ENCODE assay signal across 8 mouse cellular contexts in genomic region chr5:137030416-137030810, GRCm38 (mm10). TPM values are rescaled to one million over a fixed set of nuclear protein-coding genes. Genes with fewer than 3 reads are reported as not detected.
DNase-seq lines count a peak whose midpoint lies in the region; ATAC-seq and TF ChIP-seq lines count a peak whose summit lies in the region.

No protein-coding gene starts in this region.

- no peak overlapping the region for H3K4me3 ChIP-seq in lung, postnatal 0 days (ENCODE audit: low read depth, low read length)
- H3K4me3 ChIP-seq in lung, adult 2 months (replicated peaks; ENCODE audit: extremely low read depth, low read depth, low read length): no peak overlapping the region
- peak overlapping the region; percentile 57 for H3K4me3 ChIP-seq in hindbrain, embryonic 10.5 days
- H3K4me3 ChIP-seq in limb, embryonic 14.5 days (replicated peaks; ENCODE audit: low read length): peak overlapping the region; percentile 32; the same call in 1 of the 2 replicates

- no peak; the same call in 1 of the 2 replicates for TF ChIP-seq CTCF in lung, postnatal 0 days (IDR thresholded peaks at IDR 0.05)
- TF ChIP-seq CTCF in lung, adult 2 months (IDR thresholded peaks at IDR 0.05; ENCODE audit: insufficient read depth, low read length): no peak

- WGBS in lung, postnatal 0 days: 15% methylated on average over 22 of the region's 22 CpGs
- 13% methylated on average over 22 of the region's 22 CpGs for WGBS in lung, adult 2 months
- WGBS in hindbrain, embryonic 10.5 days: 10% methylated on average over 22 of the region's 22 CpGs
- WGBS in limb, embryonic 14.5 days: 13% methylated on average over 22 of the region's 22 CpGs

- no peak for DNase-seq in lung, postnatal 0 days (ENCODE audit: low spot score)
- DNase-seq in lung, adult 2 months: no peak
- DNase-seq in hindbrain, embryonic 10.5 days (ENCODE audit: low spot score): no peak
- no peak for DNase-seq in limb, embryonic 14.5 days (ENCODE audit: low spot score)
- DNase-seq in right cerebral cortex, postnatal 4 days: peak; percentile 42
- DNase-seq in gastrocnemius, adult 8-10 months (ENCODE audit: low spot score in 2 of 2): no peak
- no peak for DNase-seq in urinary bladder, postnatal 10 days (ENCODE audit: low spot score)
- no peak for DNase-seq in spleen, postnatal 14 days (ENCODE audit: low spot score in 2 of 2)

- H3K4me2 ChIP-seq in lung, postnatal 0 days (replicated peaks; ENCODE audit: low read depth, low read length): peak overlapping the region; percentile 40; the same call in 1 of the 2 replicates
- peak overlapping the region; percentile 34 for H3K4me2 ChIP-seq in limb, embryonic 14.5 days (replicated peaks; ENCODE audit: low read depth, low read length, severe bottlenecking)

- ATAC-seq in lung, postnatal 0 days: no peak
- ATAC-seq in limb, embryonic 14.5 days (ENCODE audit: low FRiP score, low read depth): no peak

- no peak overlapping the region for H3K27ac ChIP-seq in lung, postnatal 0 days (ENCODE audit: low read length)
- no peak overlapping the region for H3K27ac ChIP-seq in hindbrain, embryonic 10.5 days
- H3K27ac ChIP-seq in limb, embryonic 14.5 days (replicated peaks; ENCODE audit: low read depth, low read length): no peak overlapping the region

- no peaks in the 10 kb centered on the region for H3K9me3 ChIP-seq in lung, postnatal 0 days (ENCODE audit: low read length)
- no peaks in the 10 kb centered on the region for H3K9me3 ChIP-seq in hindbrain, embryonic 10.5 days
- no peaks in the 10 kb centered on the region for H3K9me3 ChIP-seq in limb, embryonic 14.5 days (ENCODE audit: control insufficient read depth, low read length)

- no peak overlapping the region for H3K9ac ChIP-seq in lung, postnatal 0 days (replicated peaks; ENCODE audit: low read depth)
- H3K9ac ChIP-seq in limb, embryonic 14.5 days (ENCODE audit: low read depth, low read length, severe bottlenecking): no peak overlapping the region

- TF ChIP-seq POLR2A in lung, adult 2 months (IDR thresholded peaks at IDR 0.05; ENCODE audit: borderline replicate concordance, extremely low read depth, low read depth, low read length): no peak
- no peak for TF ChIP-seq POLR2A in limb, embryonic 14.5 days (IDR thresholded peaks at IDR 0.05; ENCODE audit: borderline replicate concordance, extremely low read depth, insufficient read depth, insufficient read length)

- peaks cover 10% of the 10 kb centered on the region for H3K4me1 ChIP-seq in lung, postnatal 0 days (ENCODE audit: insufficient read depth, low read depth, low read length)
- peaks cover 13% of the 10 kb centered on the region for H3K4me1 ChIP-seq in lung, adult 2 months (ENCODE audit: control insufficient read depth, insufficient read depth, low read length)
- H3K4me1 ChIP-seq in hindbrain, embryonic 10.5 days (replicated peaks): peaks cover 50% of the 10 kb centered on the region
- H3K4me1 ChIP-seq in limb, embryonic 14.5 days (ENCODE audit: control insufficient read depth, insufficient read depth, low read length): peaks cover 21% of the 10 kb centered on the region

- peaks cover 42% of the 10 kb centered on the region for H3K27me3 ChIP-seq in lung, postnatal 0 days (replicated peaks; ENCODE audit: insufficient read depth, low read length)
- peaks cover 94% of the 10 kb centered on the region for H3K27me3 ChIP-seq in hindbrain, embryonic 10.5 days (ENCODE audit: insufficient read depth, poor library complexity, severe bottlenecking)
- H3K27me3 ChIP-seq in limb, embryonic 14.5 days (ENCODE audit: control insufficient read depth, insufficient read depth, low read length): peaks cover 73% of the 10 kb centered on the region

- TF ChIP-seq EP300 in lung, postnatal 0 days (IDR thresholded peaks at IDR 0.05): no peak

- no peaks in the 10 kb centered on the region for H3K36me3 ChIP-seq in lung, postnatal 0 days (ENCODE audit: insufficient read depth, low read length)
- H3K36me3 ChIP-seq in hindbrain, embryonic 10.5 days: peaks cover 5% of the 10 kb centered on the region
- 0 out of 2 replicates have a peak, but pooled peaks cover 3% of the 10 kb centered on the region for H3K36me3 ChIP-seq in limb, embryonic 14.5 days (ENCODE audit: control insufficient read depth, insufficient read depth, low read length)

RNA-seq across cellular contexts. Expression of gene Vgf, which starts 4.2 kb away (rescaled TPM):
- 0.12 and 0.19 TPM in 2 replicates for polyA plus RNA-seq in lung, postnatal 0 days (2015; fragmentation: Nextera tagmentation; extraction: Ambion mirVana)
- 0.03 TPM in 1 of 2 replicates, not detected in the other for polyA plus RNA-seq in lung, adult 2 months (2012; rRNA removed)
- 0.82 and 0.94 TPM in 2 replicates for polyA plus RNA-seq in hindbrain, embryonic 10.5 days (2016; fragmentation: Nextera tagmentation; extraction: Ambion mirVana)
- 0.08 and 0.21 TPM in 2 replicates for polyA plus RNA-seq in limb, embryonic 14.5 days (2012; rRNA removed)
- 0.11 TPM in 1 of 2 replicates, not detected in the other for polyA plus RNA-seq in limb, embryonic 14.5 days (2014; fragmentation: Nextera tagmentation; extraction: Ambion mirVana)
- not detected for total RNA-seq in gastrocnemius, adult 8-10 months (2022)

RNA-seq across cellular contexts. Expression of gene Ap1s1, which starts 15.5 kb away (rescaled TPM):
- 112 and 125 TPM in 2 replicates for polyA plus RNA-seq in lung, postnatal 0 days (2015; fragmentation: Nextera tagmentation; extraction: Ambion mirVana)
- 29.0 and 32.0 TPM in 2 replicates for polyA plus RNA-seq in lung, adult 2 months (2012; rRNA removed)
- polyA plus RNA-seq in hindbrain, embryonic 10.5 days (2016; fragmentation: Nextera tagmentation; extraction: Ambion mirVana): 200 and 232 TPM in 2 replicates
- 98.3 and 112 TPM in 2 replicates for polyA plus RNA-seq in limb, embryonic 14.5 days (2012; rRNA removed)
- 144 and 146 TPM in 2 replicates for polyA plus RNA-seq in limb, embryonic 14.5 days (2014; fragmentation: Nextera tagmentation; extraction: Ambion mirVana)
- 10 to 100 TPM; 15.4 to 22.0 (median 17.8) TPM for total RNA-seq in gastrocnemius, adult 8-10 months (2022)

RNA-seq across cellular contexts. Expression of gene Serpine1, which starts 41.7 kb away (rescaled TPM):
- polyA plus RNA-seq in lung, postnatal 0 days (2015; fragmentation: Nextera tagmentation; extraction: Ambion mirVana): 0.88 and 1.1 TPM in 2 replicates
- polyA plus RNA-seq in lung, adult 2 months (2012; rRNA removed): 19.8 and 22.0 TPM in 2 replicates
- polyA plus RNA-seq in hindbrain, embryonic 10.5 days (2016; fragmentation: Nextera tagmentation; extraction: Ambion mirVana): not detected in 2 replicates
- polyA plus RNA-seq in limb, embryonic 14.5 days (2012; rRNA removed): 3.9 and 4.5 TPM in 2 replicates
- polyA plus RNA-seq in limb, embryonic 14.5 days (2014; fragmentation: Nextera tagmentation; extraction: Ambion mirVana): 0.40 and 0.48 TPM in 2 replicates
- 1 to 10 TPM; 1.8 to 7.5 (median 6.2) TPM for total RNA-seq in gastrocnemius, adult 8-10 months (2022)

RNA-seq across cellular contexts. Expression of gene Znhit1, which starts 42.6 kb away (rescaled TPM):
- 80.8 and 83.9 TPM in 2 replicates for polyA plus RNA-seq in lung, postnatal 0 days (2015; fragmentation: Nextera tagmentation; extraction: Ambion mirVana)
- 70.3 and 82.0 TPM in 2 replicates for polyA plus RNA-seq in lung, adult 2 months (2012; rRNA removed)
- 108 and 113 TPM in 2 replicates for polyA plus RNA-seq in hindbrain, embryonic 10.5 days (2016; fragmentation: Nextera tagmentation; extraction: Ambion mirVana)
- polyA plus RNA-seq in limb, embryonic 14.5 days (2012; rRNA removed): 82.4 and 82.7 TPM in 2 replicates
- polyA plus RNA-seq in limb, embryonic 14.5 days (2014; fragmentation: Nextera tagmentation; extraction: Ambion mirVana): 105 and 112 TPM in 2 replicates
- total RNA-seq in gastrocnemius, adult 8-10 months (2022): 10 to 100 TPM; 62.4 to 85.5 (median 72.4) TPM

RNA-seq across cellular contexts. Expression of gene Plod3, which starts 43.6 kb away (rescaled TPM):
- 38.3 and 41.7 TPM in 2 replicates for polyA plus RNA-seq in lung, postnatal 0 days (2015; fragmentation: Nextera tagmentation; extraction: Ambion mirVana)
- polyA plus RNA-seq in lung, adult 2 months (2012; rRNA removed): 84.8 and 85.6 TPM in 2 replicates
- 40.6 and 43.3 TPM in 2 replicates for polyA plus RNA-seq in hindbrain, embryonic 10.5 days (2016; fragmentation: Nextera tagmentation; extraction: Ambion mirVana)
- 114 and 126 TPM in 2 replicates for polyA plus RNA-seq in limb, embryonic 14.5 days (2012; rRNA removed)
- polyA plus RNA-seq in limb, embryonic 14.5 days (2014; fragmentation: Nextera tagmentation; extraction: Ambion mirVana): 54.0 and 55.1 TPM in 2 replicates
- 10 to 100 TPM; 15.9 to 18.1 (median 17.0) TPM for total RNA-seq in gastrocnemius, adult 8-10 months (2022)

Comparison
In these comparisons a context has a peak if more than half of its experiments do, and no peak if none do; other contexts are left out.
1. H3K4me3 ChIP-seq: peak in hindbrain, embryonic 10.5 days (single experiment) and limb, embryonic 14.5 days (single experiment); none in lung, postnatal 0 days (single experiment) and lung, adult 2 months (single experiment).